Mouse (Mus musculus) kidney, adult 2 months (tissue): ENCODE data around the gene Ppm1h.

Experiments used
- CTCF ChIP-seq: fragments of 200-500 bp; conservative IDR thresholded peaks from 2 replicates; pipeline ENCODE4 v1.5.1; 2011; ENCODE audit warnings: low read depth, mild to moderate bottlenecking, control low read depth, low read length, moderate library complexity, mixed read lengths; ENCODE audit not compliant: insufficient read depth, insufficient read length
- POLR2A ChIP-seq: fragments of 200-500 bp; IDR thresholded peaks from one replicate; pipeline ENCODE4 v1.6.1; 2011; ENCODE audit warnings: low read depth, low read length, control low read depth

GRCm38 (mm10) chr10:122939546-122939945 lies 261.0 kb downstream of the Ppm1h start:
- TF ChIP-seq CTCF (no peak), POLR2A (no peak)
